Mouse (Mus musculus) embryonic facial prominence, embryonic 12.5 days (tissue): Measurements from ENCODE around the gene Syt5. TPM values are rescaled to one million over a fixed set of nuclear protein-coding genes. Genes with fewer than 3 reads are reported as not detected.
"Not testable (repeated sequence)": the region's sequence is repeated elsewhere in the genome, so short reads cannot be mapped to it uniquely, and the experiment has no call there.

Experiments used
- ATAC-seq: fragments of 200-750 bp; cut with Nextera tagmentation; 2 replicates; pipeline ENCODE4 v1.8.0; 2017; ENCODE audit not compliant: insufficient number of reproducible peaks, insufficient read depth, low FRiP score, low TSS enrichment
- H3K27ac ChIP-seq: fragments of 300-500 bp; sonication (generic); 2 replicates; pipeline ENCODE4 v1.5.1; 2016; ENCODE audit warnings: mild to moderate bottlenecking
- H3K27me3 ChIP-seq: fragments of 300-500 bp; sonication (generic); 2 replicates; pipeline ENCODE4 v1.6.1; 2016; ENCODE audit warnings: mild to moderate bottlenecking, moderate library complexity
- H3K36me3 ChIP-seq: fragments of 300-500 bp; sonication (generic); 2 replicates; pipeline ENCODE4 v1.6.1; 2016; ENCODE audit warnings: mild to moderate bottlenecking
- H3K4me1 ChIP-seq: fragments of 300-500 bp; sonication (generic); 2 replicates; pipeline ENCODE4 v1.6.1; 2016
- H3K4me2 ChIP-seq: fragments of 300-500 bp; sonication (generic); replicated peaks from 2 replicates; pipeline ENCODE4 v1.6.1; 2016; ENCODE audit warnings: mild to moderate bottlenecking, moderate library complexity
- H3K4me3 ChIP-seq: fragments of 300-500 bp; sonication (generic); 2 replicates; pipeline ENCODE4 v1.5.1; 2016; ENCODE audit warnings: mild to moderate bottlenecking
- H3K9ac ChIP-seq: fragments of 300-500 bp; sonication (generic); 2 replicates; pipeline ENCODE4 v1.6.1; 2016; ENCODE audit warnings: mild to moderate bottlenecking, moderate library complexity
- H3K9me3 ChIP-seq: fragments of 300-500 bp; sonication (generic); 2 replicates; pipeline ENCODE4 v1.6.1; 2016; ENCODE audit warnings: mild to moderate bottlenecking, moderate library complexity
- WGBS: fragments of 180-500 bp; shearing (Covaris S2); methylation state at CpG from one replicate; pipeline ENCODE4 v1.1.7; 2016; 5-methylcytosine and 5-hydroxymethylcytosine counted together
- polyA plus RNA-seq: library from polyadenylated mRNA; unstranded; fragments of >200 nt; fragmentation: Nextera tagmentation; extraction: Ambion mirVana; gene quantifications from 2 replicates; pipeline ENCODE4 v1.2.1, GENCODE M21; 2016

Gene Syt5
- 5.9 and 8.8 TPM in 2 replicates for polyA plus RNA-seq

- Histone ChIP-seq H3K9ac (0 out of 2 replicates have a peak within 1 kb of the TSS, but pooled peaks have one; percentile 15), H3K4me2 (peak within 1 kb of the TSS; percentile 67), H3K9me3 (peaks cover under 1% of the 10 kb centered on the region; the same call in 1 of the 2 replicates), H3K4me1 (0 out of 2 replicates have a peak, but pooled peaks cover 5% of the 10 kb centered on the region), H3K36me3 (no peaks in the 10 kb centered on the region), H3K4me3 (peak within 1 kb of the TSS; percentile 35), H3K27me3 (peaks cover 18% of the 10 kb centered on the region), H3K27ac (no peak within 1 kb of the TSS)
- no peak for ATAC-seq
- WGBS: 9% methylated on average over 33 of the region's 33 CpGs
Measured at GRCm38 (mm10) chr7:4547221-4547641, at the start of gene Syt5. Gene Syt5, minus strand, starts transcription at chr7:4547541.

- not testable (repeated sequence) for ATAC-seq, H3K27me3 ChIP-seq, H3K9ac ChIP-seq, H3K4me1 ChIP-seq, H3K27ac ChIP-seq, H3K9me3 ChIP-seq, H3K4me3 ChIP-seq, H3K4me2 ChIP-seq, H3K36me3 ChIP-seq
- 63% methylated on average over 4 of the region's 4 CpGs for WGBS
Measured at GRCm38 (mm10) chr7:4597046-4597445, 49.7 kb upstream of the Syt5 start.

GRCm38 (mm10) chr7:4581481-4581880 lies 34.1 kb upstream of the Syt5 start:
- H3K27ac ChIP-seq, H3K9ac ChIP-seq, H3K4me3 ChIP-seq, H3K4me2 ChIP-seq, H3K36me3 ChIP-seq, H3K27me3 ChIP-seq, H3K4me1 ChIP-seq, ATAC-seq, H3K9me3 ChIP-seq: not testable (repeated sequence)
- 82% methylated on average over 3 of the region's 3 CpGs for WGBS

- H3K27me3 ChIP-seq, H3K36me3 ChIP-seq, H3K9me3 ChIP-seq, H3K4me2 ChIP-seq, H3K9ac ChIP-seq, H3K27ac ChIP-seq, H3K4me1 ChIP-seq, ATAC-seq, H3K4me3 ChIP-seq: not testable (repeated sequence)
- WGBS: 54% methylated on average over 2 of the region's 2 CpGs
Measured at GRCm38 (mm10) chr7:4572361-4572760, 25.0 kb upstream of the Syt5 start.

GRCm38 (mm10) chr7:4562660-4563059 lies 15.3 kb upstream of the Syt5 start:
- Histone ChIP-seq H3K4me3 (no peak overlapping the region), H3K4me1 (no peaks in the 10 kb centered on the region), H3K4me2 (no peak overlapping the region), H3K27ac (no peak overlapping the region), H3K9ac (no peak overlapping the region), H3K36me3 (no peaks in the 10 kb centered on the region), H3K9me3 (no peaks in the 10 kb centered on the region), H3K27me3 (no peaks in the 10 kb centered on the region)
- no peak for ATAC-seq
- 90% methylated on average over 3 of the region's 3 CpGs for WGBS

GRCm38 (mm10) chr7:4557167-4557560 lies 9.8 kb upstream of the Syt5 start:
- Histone ChIP-seq H3K36me3 (no peaks in the 10 kb centered on the region), H3K4me2 (no peak overlapping the region), H3K27me3 (no peaks in the 10 kb centered on the region), H3K9me3 (peaks cover 3% of the 10 kb centered on the region; the same call in 1 of the 2 replicates), H3K4me1 (no peaks in the 10 kb centered on the region), H3K9ac (no peak overlapping the region), H3K27ac (no peak overlapping the region), H3K4me3 (no peak overlapping the region)
- 68% methylated on average over 6 of the region's 6 CpGs for WGBS
- ATAC-seq: peak; percentile 10; the same call in 1 of the 2 replicates

DNA sequence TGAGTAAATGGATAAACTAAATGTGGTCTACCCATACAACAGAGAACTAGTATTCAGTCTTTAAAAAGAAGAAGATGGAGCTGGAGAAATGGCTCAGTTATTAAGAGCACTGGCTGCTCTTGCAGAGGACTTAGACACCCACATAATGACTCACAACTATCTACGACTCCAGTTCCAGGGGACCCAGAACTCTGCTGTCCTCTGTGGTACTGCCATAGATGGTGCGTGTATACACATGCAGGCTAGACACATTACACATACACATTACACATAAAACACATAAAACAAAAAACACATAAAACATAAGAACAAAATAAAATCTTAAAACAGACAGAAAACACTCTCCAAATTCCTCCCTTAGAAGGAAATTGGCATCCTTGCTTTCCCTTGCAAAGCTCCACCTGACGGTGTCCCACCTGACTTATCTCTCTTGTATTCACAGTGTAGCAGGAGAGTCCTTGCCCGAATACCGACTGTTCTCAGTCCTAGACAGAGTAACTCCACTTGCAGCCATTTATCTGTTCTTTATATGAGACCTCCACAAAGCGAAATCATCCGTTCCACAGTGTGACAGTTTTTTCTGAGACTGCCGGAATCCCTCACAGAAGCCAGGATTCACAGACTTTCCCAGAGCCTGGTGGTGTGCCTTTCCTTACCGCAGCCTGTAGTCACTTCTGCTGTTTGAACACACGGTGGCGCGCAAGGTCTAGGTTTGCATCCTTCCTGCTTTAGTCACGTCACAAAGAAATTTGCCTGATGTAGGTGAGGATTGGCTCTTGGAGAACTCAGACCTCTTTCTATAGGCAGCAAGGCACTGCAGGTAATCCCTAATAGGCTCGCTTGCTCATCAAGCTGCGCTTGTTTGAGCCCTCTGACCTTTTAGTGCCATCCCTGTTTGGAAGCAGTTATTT lies 9.2 kb upstream of the Syt5 start:
- Histone ChIP-seq H3K4me1 (no peaks in the 10 kb centered on the region), H3K4me3 (no peak overlapping the region), H3K4me2 (no peak overlapping the region), H3K9ac (no peak overlapping the region), H3K27ac (no peak overlapping the region), H3K27me3 (no peaks in the 10 kb centered on the region), H3K36me3 (no peaks in the 10 kb centered on the region), H3K9me3 (peaks cover 3% of the 10 kb centered on the region; the same call in 1 of the 2 replicates)
- ATAC-seq: peak; percentile 78
- 27% methylated on average over 15 of the region's 15 CpGs for WGBS

DNA sequence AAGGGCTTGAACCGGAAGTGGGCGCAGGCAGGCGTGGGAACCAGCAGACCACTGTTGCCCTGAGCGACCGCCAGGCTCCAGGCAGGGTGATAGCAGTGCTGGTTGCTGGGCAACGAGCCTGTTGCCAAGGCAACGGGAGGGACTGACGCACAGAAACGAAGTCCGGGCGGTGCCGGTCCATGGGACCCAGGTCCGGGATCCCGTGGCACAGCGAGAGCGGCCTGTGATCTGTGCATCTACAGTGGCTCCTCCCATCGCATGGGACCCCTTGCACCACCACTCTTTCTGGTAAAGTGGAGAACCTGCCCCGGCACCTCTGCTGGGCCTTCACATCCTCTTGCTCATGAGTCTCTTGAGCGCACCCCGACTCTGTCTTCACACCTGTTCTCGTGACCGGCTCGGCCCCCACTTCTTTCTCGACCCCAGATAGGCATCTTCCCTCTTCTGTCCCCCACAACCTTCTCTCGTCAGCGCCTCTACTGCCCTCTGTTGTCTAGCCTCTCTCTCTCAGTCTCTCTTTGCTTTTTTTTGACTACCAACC lies 680 bp downstream of the Syt5 start:
- peaks cover 21% of the 10 kb centered on the region for H3K27me3 ChIP-seq
- H3K36me3 ChIP-seq: no peaks in the 10 kb centered on the region
- H3K4me3 ChIP-seq: peak overlapping the region; percentile 35
- H3K27ac ChIP-seq: no peak overlapping the region
- WGBS: 2% methylated on average over 26 of the region's 26 CpGs
- ATAC-seq: peak; percentile 71
- no peak overlapping the region for H3K9ac ChIP-seq
- peak overlapping the region; percentile 67 for H3K4me2 ChIP-seq
- H3K9me3 ChIP-seq: no peaks in the 10 kb centered on the region
- 0 out of 2 replicates have a peak, but pooled peaks cover 5% of the 10 kb centered on the region for H3K4me1 ChIP-seq

- Histone ChIP-seq H3K27me3 (peaks cover 21% of the 10 kb centered on the region), H3K4me2 (peak overlapping the region; percentile 67), H3K4me3 (no peak overlapping the region; the same call in 1 of the 2 replicates), H3K36me3 (no peaks in the 10 kb centered on the region), H3K4me1 (0 out of 2 replicates have a peak, but pooled peaks cover 5% of the 10 kb centered on the region), H3K9ac (no peak overlapping the region), H3K9me3 (no peaks in the 10 kb centered on the region), H3K27ac (no peak overlapping the region)
- 0 out of 2 replicates have a peak, but pooled peaks have one; percentile 18 for ATAC-seq
- WGBS: 78% methylated on average over 15 of the region's 15 CpGs
Measured at GRCm38 (mm10) chr7:4546050-4546449, 1.3 kb downstream of the Syt5 start.

GRCm38 (mm10) chr7:4542013-4542412 lies 5.3 kb downstream of the Syt5 start:
- Histone ChIP-seq H3K9ac (no peak overlapping the region), H3K4me3 (no peak overlapping the region), H3K9me3 (no peaks in the 10 kb centered on the region), H3K27ac (no peak overlapping the region), H3K36me3 (no peaks in the 10 kb centered on the region), H3K27me3 (peaks cover 6% of the 10 kb centered on the region), H3K4me2 (no peak overlapping the region), H3K4me1 (0 out of 2 replicates have a peak, but pooled peaks cover 5% of the 10 kb centered on the region)
- ATAC-seq: no peak
- 30% methylated on average over 17 of the region's 17 CpGs for WGBS

DNA sequence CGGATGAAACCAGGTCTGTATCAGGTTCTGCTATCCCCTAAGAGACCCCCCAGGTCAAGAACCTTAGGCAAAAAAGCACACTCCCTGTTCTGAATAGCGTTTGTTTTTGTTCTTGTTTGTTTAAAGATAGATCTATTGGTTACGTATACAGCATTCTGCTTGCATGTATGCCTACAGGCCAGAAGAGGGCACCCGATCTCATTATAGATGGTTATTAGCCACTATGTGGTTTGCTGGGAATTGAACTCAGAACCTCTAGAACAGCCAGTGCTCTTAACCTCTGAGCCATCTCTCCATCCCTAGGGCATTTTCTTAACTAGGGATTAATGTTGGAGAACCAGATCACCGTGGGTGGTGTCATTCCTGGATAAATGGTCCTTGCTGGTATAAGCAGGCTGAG lies 6.0 kb downstream of the Syt5 start:
- no peaks in the 10 kb centered on the region for H3K9me3 ChIP-seq
- WGBS: 72% methylated on average over 5 of the region's 5 CpGs
- no peak for ATAC-seq
- H3K27ac ChIP-seq: no peak overlapping the region
- no peaks in the 10 kb centered on the region for H3K36me3 ChIP-seq
- 0 out of 2 replicates have a peak, but pooled peaks cover 2% of the 10 kb centered on the region for H3K4me1 ChIP-seq
- H3K4me2 ChIP-seq: no peak overlapping the region
- H3K4me3 ChIP-seq: no peak overlapping the region
- no peak overlapping the region for H3K9ac ChIP-seq
- peaks cover 6% of the 10 kb centered on the region; the same call in 1 of the 2 replicates for H3K27me3 ChIP-seq

DNA sequence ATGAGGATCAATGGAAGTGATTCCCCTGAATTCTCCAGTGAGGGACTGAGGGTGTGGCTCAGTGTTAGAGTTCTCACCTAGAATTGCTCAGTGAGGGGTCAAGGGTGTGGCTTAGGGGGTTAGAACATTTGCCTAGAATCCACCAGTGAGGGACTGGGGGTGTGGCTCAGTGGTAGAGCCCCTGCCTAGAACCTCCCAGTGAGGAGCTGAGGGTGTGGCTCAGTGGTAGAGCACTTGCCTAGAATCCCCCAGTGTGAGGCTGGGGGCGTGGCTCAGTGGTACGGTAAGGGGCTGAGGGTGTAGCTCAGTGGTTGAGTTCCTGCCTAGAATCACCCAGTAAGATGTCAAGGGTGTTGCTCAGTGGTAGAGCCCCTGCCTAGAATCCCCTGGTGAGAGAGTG lies 8.3 kb downstream of the Syt5 start:
- H3K27me3 ChIP-seq: 0 out of 2 replicates have a peak, but pooled peaks cover 3% of the 10 kb centered on the region
- H3K4me1 ChIP-seq: no peaks in the 10 kb centered on the region
- no peak overlapping the region for H3K4me2 ChIP-seq
- no peaks in the 10 kb centered on the region for H3K9me3 ChIP-seq
- WGBS: 61% methylated on average over 2 of the region's 2 CpGs
- no peak overlapping the region for H3K4me3 ChIP-seq
- no peak for ATAC-seq
- H3K9ac ChIP-seq: no peak overlapping the region
- H3K36me3 ChIP-seq: no peaks in the 10 kb centered on the region
- no peak overlapping the region for H3K27ac ChIP-seq
